Mouse (Mus musculus) lung, postnatal 0 days (tissue): Measurements from ENCODE around the gene Gm49358.

Source experiments
- CTCF ChIP-seq: IDR thresholded peaks from 2 replicates; pipeline ENCODE4 v1.5.1; 2016; ENCODE audit warnings: antibody characterized with exemption, mild to moderate bottlenecking
- EP300 ChIP-seq: IDR thresholded peaks from 2 replicates; pipeline ENCODE4 v1.6.1; 2016; ENCODE audit warnings: antibody characterized with exemption, mild to moderate bottlenecking, control low read depth

- TF ChIP-seq CTCF: no peak
- TF ChIP-seq EP300: no peak
Measured at GRCm38 (mm10) chr10:86777614-86778319, 14.0 kb downstream of the Gm49358 start.
